8 mouse cellular contexts compared by ENCODE assay signal in genomic region chr13:13889297-13890120, GRCm38 (mm10).
DNase-seq lines count a peak whose midpoint lies in the region; ATAC-seq lines count a peak whose summit lies in the region.

No protein-coding gene starts in this region.

- no peaks in the 10 kb centered on the region for H3K9me3 ChIP-seq in lung, embryonic 16.5 days (ENCODE audit: control insufficient read depth, low read length)

- peak overlapping the region; percentile 64; the same call in 1 of the 2 replicates for H3K9ac ChIP-seq in lung, embryonic 16.5 days (ENCODE audit: low read length)

- peak overlapping the region; percentile 48 for H3K4me3 ChIP-seq in lung, embryonic 16.5 days (ENCODE audit: low read length)

- no peaks in the 10 kb centered on the region for H3K4me1 ChIP-seq in lung, embryonic 16.5 days (replicated peaks; ENCODE audit: control insufficient read depth, insufficient read depth, low read length)

- WGBS in lung, embryonic 16.5 days = 18% methylated on average over 17 of the region's 17 CpGs

- ATAC-seq in hematopoietic stem cell, adult 5-6 weeks (replicated peaks in 1 of 2; ENCODE audit: insufficient read depth in 1 of 2, low FRiP score in 2 of 2, low TSS enrichment in 1 of 2, low read depth in 1 of 2, poor library complexity in 2 of 2, severe bottlenecking in 2 of 2) = peak; percentile 99 to 100
- peak; percentile 91 for ATAC-seq in lung, embryonic 16.5 days (ENCODE audit: low read depth)

- H3K27ac ChIP-seq in lung, embryonic 16.5 days (ENCODE audit: low read length) = no peak overlapping the region

- H3K4me2 ChIP-seq in lung, embryonic 16.5 days (ENCODE audit: low read depth, low read length) = peak overlapping the region; percentile 56

- DNase-seq in MEL-GATA-1-ER (ENCODE audit: extremely low read depth, low read depth) = peak; percentile 94
- DNase-seq in cerebellum, adult 8-10 months = peak; percentile 97
- peak; percentile 99 for DNase-seq in forelimb bud, embryonic 11.5 days (ENCODE audit: low read depth, low spot score)
- peak; percentile 100 for DNase-seq in layer of hippocampus, adult 9-10 months (ENCODE audit: low spot score)
- DNase-seq in ovary, postnatal 10 days (ENCODE audit: low spot score) = peak; percentile 73
- peak; percentile 92 to 97 for DNase-seq in thymus, postnatal 10 days (ENCODE audit: low spot score in 2 of 2)

- H3K36me3 ChIP-seq in lung, embryonic 16.5 days (ENCODE audit: control insufficient read depth, insufficient read depth, low read length) = no peaks in the 10 kb centered on the region

- no peaks in the 10 kb centered on the region for H3K27me3 ChIP-seq in lung, embryonic 16.5 days (ENCODE audit: control insufficient read depth, insufficient read depth, low read depth, low read length)
